Mouse (Mus musculus) heart, embryonic 15.5 days (tissue): ENCODE results near the gene Gje1. TPM values are rescaled to one million over a fixed set of nuclear protein-coding genes. Genes with fewer than 3 reads are reported as not detected.
A peak's percentile ranks its signal among the peaks of the same experiment; 100 is the strongest.

Source experiments
- ATAC-seq: fragments of 200-750 bp; cut with Nextera tagmentation; replicated peaks from 2 replicates; pipeline ENCODE4 v1.8.0; 2017; ENCODE audit warnings: low read depth, moderate TSS enrichment; ENCODE audit not compliant: insufficient number of reproducible peaks, insufficient read depth, low FRiP score
- H3K27ac ChIP-seq: fragments of 300-500 bp; sonication (generic); 2 replicates; pipeline ENCODE4 v1.5.1; 2015; ENCODE audit warnings: mild to moderate bottlenecking, inconsistent platforms
- H3K27me3 ChIP-seq: fragments of 300-500 bp; sonication (generic); 2 replicates; pipeline ENCODE4 v1.6.1; 2015; ENCODE audit warnings: inconsistent platforms
- H3K36me3 ChIP-seq: fragments of 300-500 bp; sonication (generic); 2 replicates; pipeline ENCODE4 v1.6.1; 2015; ENCODE audit warnings: mild to moderate bottlenecking, inconsistent platforms
- H3K4me1 ChIP-seq: fragments of 300-500 bp; sonication (generic); replicated peaks from 2 replicates; pipeline ENCODE4 v1.6.1; 2015; ENCODE audit warnings: inconsistent platforms
- H3K4me2 ChIP-seq: fragments of 300-500 bp; sonication (generic); 2 replicates; pipeline ENCODE4 v1.6.1; 2015; ENCODE audit warnings: inconsistent platforms, mild to moderate bottlenecking, moderate library complexity
- H3K4me3 ChIP-seq: fragments of 300-500 bp; sonication (generic); 2 replicates; pipeline ENCODE4 v1.5.1; 2015; ENCODE audit warnings: mild to moderate bottlenecking, inconsistent platforms
- H3K9ac ChIP-seq: fragments of 300-500 bp; sonication (generic); 2 replicates; pipeline ENCODE4 v1.6.1; 2015; ENCODE audit warnings: mild to moderate bottlenecking, inconsistent platforms
- H3K9me3 ChIP-seq: fragments of 300-500 bp; sonication (generic); replicated peaks from 2 replicates; pipeline ENCODE4 v1.6.1; 2016; ENCODE audit warnings: inconsistent platforms
- WGBS: fragments of 180-500 bp; shearing (Covaris S2); methylation state at CpG from one replicate; pipeline ENCODE4 v1.1.7; 2015; ENCODE audit warnings: mixed read lengths; 5-methylcytosine and 5-hydroxymethylcytosine counted together
- polyA plus RNA-seq: library from polyadenylated mRNA; unstranded; fragments of >200 nt; fragmentation: Nextera tagmentation; extraction: Ambion mirVana; gene quantifications from 2 replicates; pipeline ENCODE4 v1.2.1, GENCODE M21; 2015

Gene Gje1
- polyA plus RNA-seq, result not detected in 2 replicates

GRCm38 (mm10) chr10:14718114-14718513 lies at the start of gene Gje1:
Gene Gje1 (minus strand): TSS chr10:14718214.
- H3K9ac ChIP-seq, result no peak within 1 kb of the TSS
- H3K9me3 ChIP-seq, result no peaks in the 10 kb centered on the region
- no peaks in the 10 kb centered on the region for H3K36me3 ChIP-seq
- H3K27me3 ChIP-seq, result no peaks in the 10 kb centered on the region
- WGBS, result 54% methylated on average over 3 of the region's 3 CpGs
- no peak for ATAC-seq
- H3K4me1 ChIP-seq, result no peaks in the 10 kb centered on the region
- no peak within 1 kb of the TSS for H3K27ac ChIP-seq
- no peak within 1 kb of the TSS for H3K4me3 ChIP-seq
- no peak within 1 kb of the TSS for H3K4me2 ChIP-seq

- no peak overlapping the region for H3K9ac ChIP-seq
- H3K4me3 ChIP-seq, result peak overlapping the region; percentile 47
These were observed 42.6 kb upstream of the Gje1 start for GRCm38 (mm10) chr10:14760618-14761017.

DNA sequence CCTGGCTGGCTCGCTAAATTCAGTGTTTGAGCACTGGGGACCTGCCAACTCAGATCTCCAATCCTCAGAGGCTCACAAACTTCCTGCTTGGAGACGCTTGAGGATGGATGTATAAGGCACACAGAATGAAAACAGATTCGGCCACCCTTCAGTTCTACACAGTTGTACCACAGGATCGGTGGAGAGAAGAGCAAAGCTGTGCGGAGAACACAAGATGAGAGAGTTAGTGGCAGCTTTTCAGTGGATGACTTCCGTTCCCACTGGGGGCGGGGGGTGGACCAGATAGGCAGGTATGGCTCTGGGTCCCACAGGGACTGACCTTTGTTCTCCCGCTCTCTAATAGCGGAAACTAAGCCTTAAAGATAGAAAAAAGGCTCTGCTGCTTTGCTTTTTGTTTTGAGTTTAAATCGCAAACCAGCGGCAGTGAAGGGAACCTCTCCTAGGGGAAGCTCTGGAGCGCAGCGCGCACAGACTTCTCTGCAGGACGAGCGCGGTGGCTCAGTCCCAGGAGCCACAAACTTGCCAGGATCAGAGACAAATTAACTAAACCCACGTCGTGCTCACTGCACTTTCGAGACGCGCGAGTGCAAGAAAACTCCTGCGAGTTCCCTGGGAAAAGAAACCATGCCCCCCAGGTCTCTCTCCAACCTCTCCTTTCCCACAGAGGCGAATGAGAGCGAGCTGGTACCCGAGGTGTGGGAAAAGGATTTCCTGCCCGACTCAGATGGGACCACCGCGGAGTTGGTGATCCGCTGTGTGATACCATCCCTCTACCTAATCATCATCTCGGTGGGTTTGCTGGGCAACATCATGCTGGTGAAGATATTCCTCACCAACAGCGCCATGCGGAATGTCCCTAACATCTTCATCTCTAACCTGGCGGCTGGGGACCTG lies 41.9 kb upstream of the Gje1 start:
- Histone ChIP-seq H3K9ac (no peak overlapping the region), H3K27me3 (peaks cover 12% of the 10 kb centered on the region), H3K4me1 (peaks cover 8% of the 10 kb centered on the region), H3K4me3 (peak overlapping the region; percentile 47), H3K36me3 (no peaks in the 10 kb centered on the region), H3K4me2 (peak overlapping the region; percentile 84), H3K9me3 (no peaks in the 10 kb centered on the region), H3K27ac (no peak overlapping the region)
- WGBS, result 3% methylated on average over 35 of the region's 35 CpGs
- no peak; the same call in 1 of the 2 replicates for ATAC-seq

More at GRCm38 (mm10) chr10:14760618-14761017, 42.6 kb upstream of the Gje1 start:
- no peak for ATAC-seq
- H3K4me1 ChIP-seq, result peaks cover 8% of the 10 kb centered on the region
- no peak overlapping the region for H3K27ac ChIP-seq
- H3K4me2 ChIP-seq, result peak overlapping the region; percentile 84
- H3K9me3 ChIP-seq, result no peaks in the 10 kb centered on the region
- no peaks in the 10 kb centered on the region for H3K36me3 ChIP-seq
- H3K27me3 ChIP-seq, result peaks cover 12% of the 10 kb centered on the region
- 21% methylated on average over 8 of the region's 8 CpGs for WGBS

DNA sequence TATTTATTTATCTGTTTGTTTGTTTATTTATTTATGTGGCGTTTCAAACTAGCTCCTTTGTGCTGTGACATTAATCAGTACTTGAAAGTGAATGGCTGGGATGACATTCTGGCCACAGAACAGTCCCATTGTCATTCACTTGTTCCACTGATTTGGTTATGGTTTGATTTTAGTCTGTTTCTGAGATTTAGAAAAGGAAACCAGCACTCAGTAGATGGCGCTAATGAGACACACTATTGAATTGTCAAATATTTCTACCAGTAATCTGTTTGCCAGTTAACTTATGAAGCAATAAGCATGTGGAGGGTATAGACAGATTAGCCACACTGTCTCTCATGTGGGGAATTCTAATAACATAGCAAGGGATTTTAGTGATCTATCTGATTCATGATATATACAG lies 16.3 kb upstream of the Gje1 start:
- Histone ChIP-seq H3K9ac (no peak overlapping the region), H3K4me3 (no peak overlapping the region), H3K27me3 (no peaks in the 10 kb centered on the region), H3K27ac (no peak overlapping the region), H3K4me1 (no peaks in the 10 kb centered on the region), H3K4me2 (no peak overlapping the region), H3K9me3 (no peaks in the 10 kb centered on the region), H3K36me3 (no peaks in the 10 kb centered on the region)
- ATAC-seq, result no peak
- 6% methylated on average over 2 of the region's 2 CpGs for WGBS

GRCm38 (mm10) chr10:14725671-14726070 lies 7.7 kb upstream of the Gje1 start:
- no peaks in the 10 kb centered on the region for H3K4me1 ChIP-seq
- H3K9ac ChIP-seq, result no peak overlapping the region
- H3K4me2 ChIP-seq, result no peak overlapping the region
- H3K4me3 ChIP-seq, result no peak overlapping the region
- no peaks in the 10 kb centered on the region for H3K9me3 ChIP-seq
- no peak overlapping the region for H3K27ac ChIP-seq
- no peaks in the 10 kb centered on the region for H3K27me3 ChIP-seq
- ATAC-seq, result no peak
- WGBS, result 49% methylated on average over 9 of the region's 9 CpGs
- no peaks in the 10 kb centered on the region for H3K36me3 ChIP-seq

GRCm38 (mm10) chr10:14705072-14706066 lies 12.6 kb downstream of the Gje1 start, which contains the start of the genes Vta1 and Nmbr:
Gene Vta1 (minus strand): TSS chr10:14705560.
Gene Nmbr (plus strand): TSS chr10:14705591.
- Histone ChIP-seq H3K4me3 (peak within 1 kb of the TSS; percentile 82), H3K27me3 (no peaks in the 10 kb centered on the region), H3K36me3 (no peaks in the 10 kb centered on the region), H3K27ac (peak within 1 kb of the TSS; percentile 70), H3K4me2 (peak within 1 kb of the TSS; percentile 62), H3K9ac (peak within 1 kb of the TSS; percentile 82), H3K4me1 (peaks cover 12% of the 10 kb centered on the region), H3K9me3 (no peaks in the 10 kb centered on the region)
- ATAC-seq, result peak; percentile 95
- WGBS, result under 1% methylated on average over 50 of the region's 50 CpGs

DNA sequence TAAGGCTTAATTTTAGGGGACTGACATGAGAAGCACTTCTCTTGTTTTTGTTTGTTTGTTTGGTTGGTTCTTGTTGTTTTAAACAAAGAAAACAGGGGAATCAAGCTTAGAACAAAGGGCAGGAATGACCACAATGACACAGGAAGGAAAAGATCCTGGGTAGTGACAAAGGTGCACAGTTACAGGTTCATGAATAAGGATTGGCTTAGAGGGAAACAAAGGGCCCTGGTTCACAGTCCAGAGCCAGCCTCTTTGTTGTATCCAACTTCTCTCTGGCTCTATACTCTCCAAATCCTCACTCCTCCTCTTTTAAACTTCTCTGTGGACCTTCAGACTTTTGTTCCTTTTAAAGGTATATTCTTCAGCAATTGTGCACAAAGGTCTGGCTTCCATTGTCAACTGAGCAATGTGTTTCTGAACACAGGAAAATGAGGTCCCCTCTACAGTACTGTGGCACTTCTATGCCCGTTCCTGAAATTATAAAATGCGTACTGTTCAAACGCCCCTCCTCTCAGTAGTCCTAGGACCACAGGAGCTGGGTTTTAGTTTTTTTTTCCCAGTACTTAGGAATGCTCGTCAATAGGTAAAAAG lies 14.1 kb downstream of the Gje1 start:
- Histone ChIP-seq H3K4me3 (peak overlapping the region; percentile 82), H3K36me3 (no peaks in the 10 kb centered on the region), H3K9ac (peak overlapping the region; percentile 5; the same call in 1 of the 2 replicates), H3K9me3 (no peaks in the 10 kb centered on the region), H3K4me1 (peaks cover 12% of the 10 kb centered on the region), H3K27me3 (no peaks in the 10 kb centered on the region), H3K27ac (no peak overlapping the region), H3K4me2 (peak overlapping the region; percentile 62)
- ATAC-seq, result no peak
- WGBS, result 63% methylated on average over 4 of the region's 4 CpGs

DNA sequence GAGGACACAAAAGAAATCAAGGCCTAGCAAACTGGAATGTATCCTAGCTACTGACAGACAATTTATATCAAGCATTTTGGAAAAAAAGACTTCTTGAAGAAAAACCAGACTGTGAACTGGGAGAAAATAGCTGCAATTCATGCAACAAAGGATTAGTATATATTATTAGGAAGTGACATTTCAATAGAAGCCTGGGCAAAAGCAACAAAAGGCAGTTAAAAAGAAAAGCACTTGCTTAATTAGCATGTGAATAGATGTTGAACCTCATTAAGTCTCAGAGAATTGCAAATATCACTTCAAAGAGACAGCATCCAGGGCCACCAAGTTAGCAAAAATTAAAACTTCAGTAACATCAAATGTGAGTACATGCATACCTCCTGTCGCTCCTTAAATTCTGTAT lies 14.8 kb downstream of the Gje1 start:
- no peak overlapping the region for H3K4me2 ChIP-seq
- H3K9ac ChIP-seq, result no peak overlapping the region

GRCm38 (mm10) chr10:14690349-14690748 lies 27.7 kb downstream of the Gje1 start:
- Histone ChIP-seq H3K4me1 (no peaks in the 10 kb centered on the region), H3K27me3 (no peaks in the 10 kb centered on the region), H3K27ac (no peak overlapping the region), H3K36me3 (peaks cover 8% of the 10 kb centered on the region; the same call in 1 of the 2 replicates), H3K9ac (no peak overlapping the region), H3K4me2 (no peak overlapping the region), H3K4me3 (no peak overlapping the region), H3K9me3 (no peaks in the 10 kb centered on the region)
- no peak for ATAC-seq
- 85% methylated on average over 3 of the region's 3 CpGs for WGBS

More for the DNA sequence above, 14.8 kb downstream of the Gje1 start:
- no peaks in the 10 kb centered on the region for H3K27me3 ChIP-seq
- H3K9me3 ChIP-seq, result no peaks in the 10 kb centered on the region
- no peak for ATAC-seq
- 83% methylated on average over 1 of the region's 1 CpGs for WGBS
- H3K27ac ChIP-seq, result no peak overlapping the region
- no peak overlapping the region for H3K4me3 ChIP-seq
- H3K36me3 ChIP-seq, result no peaks in the 10 kb centered on the region
- peaks cover 12% of the 10 kb centered on the region for H3K4me1 ChIP-seq

GRCm38 (mm10) chr10:14688785-14689442 lies 29.1 kb downstream of the Gje1 start:
- no peak overlapping the region for H3K27ac ChIP-seq
- no peaks in the 10 kb centered on the region for H3K27me3 ChIP-seq
- H3K4me2 ChIP-seq, result no peak overlapping the region
- no peaks in the 10 kb centered on the region for H3K4me1 ChIP-seq
- no peaks in the 10 kb centered on the region for H3K9me3 ChIP-seq
- H3K4me3 ChIP-seq, result no peak overlapping the region
- 68% methylated on average over 6 of the region's 6 CpGs for WGBS
- H3K36me3 ChIP-seq, result peaks cover 8% of the 10 kb centered on the region; the same call in 1 of the 2 replicates
- no peak overlapping the region for H3K9ac ChIP-seq
- no peak for ATAC-seq
